Mouse (Mus musculus): ENCODE results near the gene Abhd2.

Gene Abhd2

GRCm38 (mm10) chr7:79294449-79294980 lies 21.5 kb downstream of the Abhd2 start:
- no peak for DNase-seq

GRCm38 (mm10) chr7:79295196-79295826 lies 22.3 kb downstream of the Abhd2 start:
- no peak for DNase-seq

GRCm38 (mm10) chr7:79298681-79299080 lies 25.7 kb downstream of the Abhd2 start:
- no peak for DNase-seq

GRCm38 (mm10) chr7:79299548-79299947 lies 26.5 kb downstream of the Abhd2 start:
- no peak for DNase-seq

- peak; percentile 20 for DNase-seq
These were observed 27.6 kb downstream of the Abhd2 start for GRCm38 (mm10) chr7:79300432-79301151.

- no peak for DNase-seq
These were observed 29.1 kb downstream of the Abhd2 start for GRCm38 (mm10) chr7:79302145-79302544.

GRCm38 (mm10) chr7:79302586-79302985 lies 29.6 kb downstream of the Abhd2 start:
- no peak for DNase-seq

- no peak for DNase-seq
These were observed 30.3 kb downstream of the Abhd2 start for GRCm38 (mm10) chr7:79303183-79303761.

- no peak for DNase-seq
These were observed 35.5 kb downstream of the Abhd2 start for GRCm38 (mm10) chr7:79308455-79309030.

GRCm38 (mm10) chr7:79309247-79310190 lies 36.5 kb downstream of the Abhd2 start:
- DNase-seq, result no peak

GRCm38 (mm10) chr7:79310191-79310555 lies 37.2 kb downstream of the Abhd2 start:
- no peak for DNase-seq

GRCm38 (mm10) chr7:79311420-79311988 lies 38.5 kb downstream of the Abhd2 start:
- no peak for DNase-seq

- DNase-seq, result no peak
These were observed 39.2 kb downstream of the Abhd2 start for GRCm38 (mm10) chr7:79312246-79312645.

- DNase-seq, result peak; percentile 24
These were observed 40.6 kb downstream of the Abhd2 start for GRCm38 (mm10) chr7:79313519-79314059.

GRCm38 (mm10) chr7:79314517-79314916 lies 41.5 kb downstream of the Abhd2 start:
- DNase-seq, result no peak

- DNase-seq, result no peak
These were observed 42.1 kb downstream of the Abhd2 start for GRCm38 (mm10) chr7:79315149-79315548.

- DNase-seq, result no peak
These were observed 43.2 kb downstream of the Abhd2 start for GRCm38 (mm10) chr7:79316069-79316695.

- no peak for DNase-seq
These were observed 44.6 kb downstream of the Abhd2 start for GRCm38 (mm10) chr7:79317576-79317975.

GRCm38 (mm10) chr7:79318110-79318801 lies 45.3 kb downstream of the Abhd2 start:
- DNase-seq, result no peak

- DNase-seq, result no peak
These were observed 50.9 kb downstream of the Abhd2 start for GRCm38 (mm10) chr7:79323855-79324254.

- DNase-seq, result no peak
These were observed 55.8 kb downstream of the Abhd2 start for GRCm38 (mm10) chr7:79328769-79329168.
